Mouse (Mus musculus) olfactory bulb, adult 2 months (tissue): ENCODE measurements around the gene Myo1g. TPM values are rescaled to one million over a fixed set of nuclear protein-coding genes. Genes with fewer than 3 reads are reported as not detected.
A peak's percentile ranks its signal among the peaks of the same experiment; 100 is the strongest.
"Not testable (repeated sequence)": the region's sequence is repeated elsewhere in the genome, so short reads cannot be mapped to it uniquely, and the experiment has no call there.

ENCODE experiments used
- H3K27ac ChIP-seq: fragments of 200-500 bp; 2 replicates; pipeline ENCODE4 v1.5.1; 2012; ENCODE audit warnings: low read depth, low read length; ENCODE audit not compliant: insufficient read depth
- H3K4me1 ChIP-seq: fragments of 200-500 bp; 2 replicates; pipeline ENCODE4 v1.6.1; 2012; ENCODE audit warnings: low read length; ENCODE audit not compliant: control insufficient read depth, insufficient read depth
- H3K4me3 ChIP-seq: fragments of 200-500 bp; 2 replicates; pipeline ENCODE4 v1.5.1; 2012; ENCODE audit warnings: mild to moderate bottlenecking, low read depth, low read length, moderate library complexity; ENCODE audit not compliant: insufficient read depth
- CTCF ChIP-seq: fragments of 200-500 bp; IDR thresholded peaks from 2 replicates; pipeline ENCODE4 v1.5.1; 2012; ENCODE audit warnings: low read depth, mild to moderate bottlenecking, low read length, moderate library complexity; ENCODE audit not compliant: insufficient read depth
- POLR2A ChIP-seq: fragments of 200-500 bp; IDR thresholded peaks from 2 replicates; pipeline ENCODE4 v1.6.1; 2012; ENCODE audit warnings: mild to moderate bottlenecking, low read depth, low read length, moderate library complexity; ENCODE audit not compliant: insufficient read depth
- WGBS: fragments of 180-500 bp; shearing (Covaris S2); methylation state at CpG from one replicate; pipeline ENCODE4 v1.1.7; 2018; 5-methylcytosine and 5-hydroxymethylcytosine counted together
- polyA plus RNA-seq: library from polyadenylated mRNA; stranded (reverse); fragments of >200 nt; gene quantifications from 2 replicates; pipeline ENCODE4 v1.2.4, GENCODE M21; 2012; ENCODE audit warnings: low replicate concordance; ENCODE audit not compliant: missing spikeins, insufficient read depth, insufficient read length

Gene Myo1g
- polyA plus RNA-seq, 1 experiment, result not detected

GRCm38 (mm10) chr11:6545857-6546192 lies 25.1 kb upstream of the Myo1g start:
- no peak for TF ChIP-seq CTCF
- H3K4me3 ChIP-seq, result peak overlapping the region; percentile 92
- WGBS, result 9% methylated on average over 3 of the region's 3 CpGs
- no peak overlapping the region for H3K27ac ChIP-seq
- 0 out of 2 replicates have a peak, but pooled peaks cover 2% of the 10 kb centered on the region for H3K4me1 ChIP-seq

GRCm38 (mm10) chr11:6545186-6545856 lies 24.6 kb upstream of the Myo1g start:
- Histone ChIP-seq H3K4me3 (no peak overlapping the region), H3K4me1 (0 out of 2 replicates have a peak, but pooled peaks cover 2% of the 10 kb centered on the region), H3K27ac (no peak overlapping the region)
- WGBS, result 99% methylated on average over 4 of the region's 4 CpGs
- TF ChIP-seq CTCF (no peak), POLR2A (no peak)

DNA sequence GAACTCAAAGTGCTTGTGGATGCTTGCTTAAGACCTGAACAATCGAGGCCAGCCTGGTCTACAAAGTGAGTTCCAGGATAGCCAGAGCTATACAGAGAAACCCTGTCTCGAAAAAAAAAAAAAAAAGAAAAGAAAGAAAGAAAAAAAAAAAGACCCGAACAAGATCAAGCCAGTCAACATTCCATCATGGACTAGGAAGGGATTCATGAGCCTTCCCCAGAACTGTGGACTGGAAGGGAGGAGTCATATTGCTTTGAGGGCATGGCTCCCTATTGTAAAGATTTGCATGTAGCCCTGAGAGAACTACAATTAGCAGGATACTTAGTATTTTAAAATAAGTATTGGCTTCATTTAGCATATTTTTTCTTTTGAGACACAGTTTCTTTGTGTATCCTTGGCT lies 23.9 kb upstream of the Myo1g start:
- no peak overlapping the region for H3K4me3 ChIP-seq
- no peak overlapping the region for H3K27ac ChIP-seq
- TF ChIP-seq POLR2A (no peak), CTCF (no peak)
- 79% methylated on average over 3 of the region's 3 CpGs for WGBS
- H3K4me1 ChIP-seq, result 0 out of 2 replicates have a peak, but pooled peaks cover 2% of the 10 kb centered on the region

GRCm38 (mm10) chr11:6530746-6531145 lies 10.0 kb upstream of the Myo1g start:
- H3K4me1 ChIP-seq, result 0 out of 2 replicates have a peak, but pooled peaks cover 2% of the 10 kb centered on the region
- H3K27ac ChIP-seq, result no peak overlapping the region
- WGBS, result 97% methylated on average over 3 of the region's 3 CpGs
- H3K4me3 ChIP-seq, result no peak overlapping the region
- TF ChIP-seq POLR2A, result no peak
- no peak for TF ChIP-seq CTCF

GRCm38 (mm10) chr11:6529961-6530360 lies 9.2 kb upstream of the Myo1g start:
- 77% methylated on average over 8 of the region's 8 CpGs for WGBS
- H3K27ac ChIP-seq, result no peak overlapping the region
- 0 out of 2 replicates have a peak, but pooled peaks cover 2% of the 10 kb centered on the region for H3K4me1 ChIP-seq
- no peak for TF ChIP-seq CTCF
- no peak for TF ChIP-seq POLR2A
- H3K4me3 ChIP-seq, result no peak overlapping the region

DNA sequence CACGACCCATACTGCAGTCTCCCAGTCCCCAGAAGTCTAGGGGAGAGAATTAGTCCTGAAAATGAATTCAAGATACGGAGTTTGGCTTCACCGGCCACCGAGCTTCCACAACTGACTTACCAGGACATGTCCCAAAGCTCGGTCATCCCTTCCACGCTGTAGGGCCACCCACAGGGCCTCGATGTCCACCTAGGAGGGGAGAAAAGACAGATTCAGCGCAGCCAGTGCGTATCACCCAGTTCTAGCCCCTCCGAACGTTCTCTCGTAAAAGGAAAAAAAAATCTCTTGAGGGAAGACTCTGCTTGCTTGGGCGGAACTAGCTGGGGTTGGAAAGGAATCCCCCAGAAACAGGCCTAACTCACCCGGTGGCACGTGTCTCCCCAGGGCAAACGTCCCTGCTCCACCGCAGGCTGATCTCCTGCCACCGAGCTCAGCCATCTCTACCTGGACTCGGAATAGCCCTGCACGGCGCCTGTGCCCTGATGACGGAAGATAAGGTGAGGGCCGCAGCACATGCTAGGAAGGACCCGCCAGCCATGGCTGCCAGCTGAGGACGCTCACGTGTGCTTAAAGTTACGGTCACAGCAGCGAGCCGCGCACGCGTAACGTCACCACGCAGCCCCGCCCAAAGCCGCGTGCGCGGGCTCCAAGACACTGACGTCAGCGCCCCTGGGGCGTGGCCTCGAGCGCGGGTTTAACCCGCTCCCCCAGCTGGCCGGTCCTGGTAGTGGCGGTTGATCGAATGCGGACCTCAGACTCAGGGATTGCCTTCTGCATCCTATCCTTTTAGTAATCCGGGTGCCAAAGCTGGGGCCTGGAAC lies 7.6 kb upstream of the Myo1g start:
- WGBS, result under 1% methylated on average over 51 of the region's 51 CpGs
- Histone ChIP-seq H3K27ac (peak overlapping the region; percentile 33), H3K4me1 (0 out of 2 replicates have a peak, but pooled peaks cover 2% of the 10 kb centered on the region), H3K4me3 (peak overlapping the region; percentile 59)
- peak; percentile 35; the same call in 1 of the 2 replicates for TF ChIP-seq POLR2A
- peak; percentile 80 for TF ChIP-seq CTCF

DNA sequence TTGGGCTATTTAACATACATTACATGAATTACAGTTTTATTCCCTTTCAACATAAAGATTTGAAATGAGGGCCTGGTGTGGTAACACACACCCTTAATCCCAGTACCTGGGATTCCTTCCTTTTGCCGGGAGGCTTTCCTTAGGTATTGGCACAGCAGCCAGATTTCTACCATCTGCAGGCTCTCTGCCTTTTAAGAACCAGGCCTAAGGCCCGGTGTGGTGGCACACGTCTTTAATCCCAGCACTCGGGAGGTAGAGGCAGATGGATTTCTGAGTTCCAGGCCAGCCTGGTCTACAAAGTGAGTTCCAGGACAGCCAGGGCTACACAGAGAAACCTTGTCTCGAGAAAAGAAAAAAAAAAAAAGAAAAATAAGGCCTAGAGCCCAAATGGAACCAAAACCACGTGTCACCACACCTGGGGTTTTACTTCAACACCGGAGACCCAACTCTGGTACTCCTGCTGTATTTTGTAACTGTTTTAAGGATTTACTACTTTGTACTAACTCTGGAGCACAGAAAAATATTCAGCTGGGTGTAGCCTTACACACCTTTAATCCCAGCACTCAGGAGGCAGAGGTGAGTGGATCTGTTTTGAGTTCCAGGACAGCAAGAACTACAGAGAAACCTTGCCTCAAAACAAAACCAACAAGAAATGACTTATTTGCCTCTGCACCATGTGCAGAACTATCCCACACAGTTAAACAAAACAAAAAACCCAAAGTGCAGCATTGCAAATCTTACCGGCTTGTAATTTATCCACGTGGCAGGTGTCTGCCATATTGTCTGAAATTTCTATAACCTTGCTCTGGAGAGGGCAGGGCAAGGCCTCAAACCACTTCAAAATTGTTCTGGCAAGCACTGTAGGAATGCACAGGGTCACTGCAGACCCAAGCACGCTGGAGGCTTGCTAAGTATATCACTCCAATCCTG lies 6.8 kb upstream of the Myo1g start:
- no peak overlapping the region for H3K27ac ChIP-seq
- 24% methylated on average over 10 of the region's 10 CpGs for WGBS

GRCm38 (mm10) chr11:6526526-6527255 lies 5.9 kb upstream of the Myo1g start:
- H3K27ac ChIP-seq, H3K4me1 ChIP-seq, H3K4me3 ChIP-seq: not testable (repeated sequence)
- 62% methylated on average over 13 of the region's 16 CpGs for whole genome bisulfite sequencing

More for the DNA sequence above, 6.8 kb upstream of the Myo1g start:
- peak overlapping the region; percentile 59 for H3K4me3 ChIP-seq
- TF ChIP-seq POLR2A (no peak), CTCF (no peak)
- H3K4me1 ChIP-seq, result 0 out of 2 replicates have a peak, but pooled peaks cover 2% of the 10 kb centered on the region
